Mouse (Mus musculus): ENCODE results near the gene Rgl1. TPM values are rescaled to one million over a fixed set of nuclear protein-coding genes. Genes with fewer than 3 reads are reported as not detected.

Rgl1 gene
- polyA plus RNA-seq, 1 experiment = 73.2 TPM

DNA sequence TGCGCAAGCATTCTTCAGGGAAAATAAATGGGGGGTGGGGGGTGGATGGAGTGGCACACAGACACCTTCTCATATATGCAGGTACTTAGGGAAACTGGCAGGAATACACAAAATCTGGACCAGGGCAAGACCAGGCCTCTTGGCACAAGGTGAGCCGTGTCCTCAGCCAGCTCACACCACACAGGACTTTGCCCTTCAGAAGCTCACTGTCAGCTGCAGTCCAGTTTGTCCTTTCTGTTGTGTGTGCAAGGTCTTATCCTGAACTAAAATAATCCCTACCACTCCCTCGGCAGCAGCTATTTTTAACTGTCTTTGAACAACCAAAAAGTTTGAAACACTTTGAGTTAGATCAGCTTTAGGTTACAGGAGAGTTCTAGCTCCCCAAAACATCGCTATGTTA lies 227.3 kb downstream of the Rgl1 start:
- H3K27me3 ChIP-seq (replicated peaks; ENCODE audit: control insufficient read depth, insufficient read depth, low read length) = no peaks in the 10 kb centered on the region
- peaks cover 14% of the 10 kb centered on the region for H3K36me3 ChIP-seq (ENCODE audit: control insufficient read depth, insufficient read depth, low read length)
- no peak overlapping the region for H3K27ac ChIP-seq (ENCODE audit: insufficient read depth, low read depth, low read length)
- WGBS = 63% methylated on average over 4 of the region's 4 CpGs
- DNase-seq = peak; percentile 89
- H3K4me1 ChIP-seq (ENCODE audit: control insufficient read depth, insufficient read depth, low read length) = peaks cover 20% of the 10 kb centered on the region; the same call in 1 of the 2 replicates
- H3K4me3 ChIP-seq (ENCODE audit: insufficient read depth, low read depth, low read length) = no peak overlapping the region
- TF ChIP-seq CTCF (conservative IDR thresholded peaks at IDR 0.05; ENCODE audit: insufficient read depth, insufficient read length, low read depth, low read length) = no peak

DNA sequence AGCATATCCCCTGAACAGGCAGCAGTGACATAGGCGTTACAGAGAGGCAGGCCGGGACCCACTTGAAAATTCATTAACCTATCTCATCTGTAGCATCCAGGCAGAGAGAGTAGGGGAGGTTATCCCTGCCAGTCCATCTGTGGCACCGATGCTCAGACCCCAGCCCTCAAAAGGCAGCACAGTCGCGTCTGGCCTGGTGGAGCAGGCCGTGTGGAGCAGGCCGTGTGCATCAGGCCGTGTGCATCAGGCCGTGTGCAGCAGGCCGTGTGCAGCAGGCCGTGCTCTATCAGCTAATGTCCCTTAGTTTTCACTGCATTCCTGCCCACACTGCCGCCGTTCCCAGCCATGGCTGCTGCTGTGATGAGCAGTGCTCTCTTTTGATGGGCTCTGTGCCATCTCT lies 229.0 kb downstream of the Rgl1 start:
- DNase-seq = no peak
- Histone ChIP-seq H3K4me3 (ENCODE audit: insufficient read depth, low read depth, low read length) (no peak overlapping the region), H3K27ac (ENCODE audit: insufficient read depth, low read depth, low read length) (no peak overlapping the region), H3K4me1 (ENCODE audit: control insufficient read depth, insufficient read depth, low read length) (peaks cover 20% of the 10 kb centered on the region; the same call in 1 of the 2 replicates), H3K36me3 (ENCODE audit: control insufficient read depth, insufficient read depth, low read length) (peaks cover 13% of the 10 kb centered on the region), H3K27me3 (replicated peaks; ENCODE audit: control insufficient read depth, insufficient read depth, low read length) (no peaks in the 10 kb centered on the region)
- no peak for TF ChIP-seq POLR2A (IDR thresholded peaks at IDR 0.05; ENCODE audit: low read depth, low read length)
- TF ChIP-seq CTCF (conservative IDR thresholded peaks at IDR 0.05; ENCODE audit: insufficient read depth, insufficient read length, low read depth, low read length) = no peak
- 60% methylated on average over 13 of the region's 13 CpGs for WGBS

DNA sequence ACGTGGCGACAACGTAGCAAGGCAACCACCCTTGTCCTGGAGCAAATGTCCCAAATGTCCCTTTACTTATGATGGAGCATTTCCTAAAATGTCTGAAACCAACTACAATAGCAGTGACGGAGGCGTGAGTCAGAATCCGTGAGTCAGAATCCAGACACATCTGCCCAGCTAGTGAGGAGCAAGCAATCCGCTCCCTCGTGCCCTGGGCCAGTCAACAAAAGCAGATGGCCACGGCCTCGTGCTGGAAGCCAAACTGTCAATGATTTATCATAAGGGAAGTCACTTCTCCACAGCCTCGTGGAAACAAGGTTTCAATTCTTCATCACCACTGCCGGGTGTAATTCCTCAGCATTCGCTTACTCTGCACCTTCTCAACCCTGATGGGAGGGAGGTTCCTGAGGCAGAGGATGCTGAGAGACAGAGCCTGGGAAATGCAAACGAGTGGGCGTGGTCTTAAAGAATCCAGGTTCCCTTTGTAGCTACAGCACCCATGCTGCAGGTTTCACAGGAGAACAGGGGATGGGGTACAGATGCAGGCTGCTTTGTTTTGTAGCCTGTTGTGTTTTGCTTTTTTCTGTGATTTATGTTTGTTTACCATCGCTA lies 229.6 kb downstream of the Rgl1 start:
- peak overlapping the region; percentile 5; the same call in 1 of the 2 replicates for H3K27ac ChIP-seq (ENCODE audit: insufficient read depth, low read depth, low read length)
- WGBS = 39% methylated on average over 16 of the region's 16 CpGs
- H3K36me3 ChIP-seq (ENCODE audit: control insufficient read depth, insufficient read depth, low read length) = peaks cover 13% of the 10 kb centered on the region
- peaks cover 20% of the 10 kb centered on the region; the same call in 1 of the 2 replicates for H3K4me1 ChIP-seq (ENCODE audit: control insufficient read depth, insufficient read depth, low read length)
- TF ChIP-seq CTCF (conservative IDR thresholded peaks at IDR 0.05; ENCODE audit: insufficient read depth, insufficient read length, low read depth, low read length) = no peak
- no peak for TF ChIP-seq POLR2A (IDR thresholded peaks at IDR 0.05; ENCODE audit: low read depth, low read length)
- H3K4me3 ChIP-seq (ENCODE audit: insufficient read depth, low read depth, low read length) = no peak overlapping the region
- peak; percentile 73 for DNase-seq
- no peaks in the 10 kb centered on the region for H3K27me3 ChIP-seq (replicated peaks; ENCODE audit: control insufficient read depth, insufficient read depth, low read length)

DNA sequence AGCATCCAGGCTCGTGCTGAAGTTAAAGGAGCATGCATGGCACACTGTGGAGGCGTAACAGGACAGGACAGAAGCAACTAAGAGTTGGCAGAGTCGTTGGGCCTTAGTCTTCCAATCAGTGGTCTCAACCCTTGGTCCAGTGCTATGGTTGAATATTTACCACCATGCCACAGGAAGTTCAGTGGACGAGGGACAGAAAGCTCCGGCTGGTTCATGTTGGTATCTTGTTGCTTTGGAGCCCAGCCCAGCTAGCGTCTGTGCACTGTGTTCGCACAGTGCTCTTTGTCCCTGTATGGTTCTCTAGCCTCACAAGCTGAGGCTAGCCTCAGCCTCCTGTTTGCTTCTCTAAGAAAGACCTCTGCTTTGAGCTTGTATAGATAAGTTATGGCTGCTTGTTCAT lies 231.6 kb downstream of the Rgl1 start:
- peak; percentile 85 for DNase-seq
- Histone ChIP-seq H3K36me3 (ENCODE audit: control insufficient read depth, insufficient read depth, low read length) (peaks cover 11% of the 10 kb centered on the region; the same call in 1 of the 2 replicates), H3K4me3 (ENCODE audit: insufficient read depth, low read depth, low read length) (no peak overlapping the region), H3K27me3 (replicated peaks; ENCODE audit: control insufficient read depth, insufficient read depth, low read length) (no peaks in the 10 kb centered on the region), H3K4me1 (ENCODE audit: control insufficient read depth, insufficient read depth, low read length) (peaks cover 13% of the 10 kb centered on the region; the same call in 1 of the 2 replicates), H3K27ac (ENCODE audit: insufficient read depth, low read depth, low read length) (peak overlapping the region; percentile 39; the same call in 1 of the 2 replicates)
- TF ChIP-seq CTCF (conservative IDR thresholded peaks at IDR 0.05; ENCODE audit: insufficient read depth, insufficient read length, low read depth, low read length) = no peak
- no peak for TF ChIP-seq POLR2A (IDR thresholded peaks at IDR 0.05; ENCODE audit: low read depth, low read length)
- 42% methylated on average over 7 of the region's 7 CpGs for WGBS

DNA sequence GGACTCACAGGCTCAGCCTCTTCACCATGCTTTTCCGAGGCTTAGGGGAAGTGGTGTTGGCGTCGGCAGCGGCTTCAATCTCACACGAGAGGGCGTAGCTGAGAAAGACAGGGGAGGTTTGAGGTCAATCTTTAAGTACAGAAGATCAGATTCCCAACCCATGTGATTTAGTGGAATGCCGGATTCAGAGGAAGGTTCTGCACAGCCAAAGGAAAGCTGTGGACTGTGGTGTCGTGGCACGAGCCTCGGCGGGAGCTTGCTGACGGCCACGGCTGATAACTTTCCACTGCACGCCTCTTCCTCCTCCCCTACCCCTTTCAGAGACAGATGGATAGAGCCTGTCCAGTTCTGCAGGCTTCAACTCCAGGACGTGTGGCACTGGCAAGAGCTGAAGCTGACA lies 234.7 kb downstream of the Rgl1 start:
- Histone ChIP-seq H3K4me1 (ENCODE audit: control insufficient read depth, insufficient read depth, low read length) (peaks cover 8% of the 10 kb centered on the region; the same call in 1 of the 2 replicates), H3K27me3 (replicated peaks; ENCODE audit: control insufficient read depth, insufficient read depth, low read length) (no peaks in the 10 kb centered on the region), H3K27ac (ENCODE audit: insufficient read depth, low read depth, low read length) (no peak overlapping the region), H3K4me3 (ENCODE audit: insufficient read depth, low read depth, low read length) (no peak overlapping the region), H3K36me3 (ENCODE audit: control insufficient read depth, insufficient read depth, low read length) (peaks cover 10% of the 10 kb centered on the region)
- DNase-seq = peak; percentile 58
- WGBS = 34% methylated on average over 15 of the region's 15 CpGs
- TF ChIP-seq CTCF (conservative IDR thresholded peaks at IDR 0.05; ENCODE audit: insufficient read depth, insufficient read length, low read depth, low read length) (peak; percentile 35; the same call in 1 of the 2 replicates), POLR2A (IDR thresholded peaks at IDR 0.05; ENCODE audit: low read depth, low read length) (no peak)

DNA sequence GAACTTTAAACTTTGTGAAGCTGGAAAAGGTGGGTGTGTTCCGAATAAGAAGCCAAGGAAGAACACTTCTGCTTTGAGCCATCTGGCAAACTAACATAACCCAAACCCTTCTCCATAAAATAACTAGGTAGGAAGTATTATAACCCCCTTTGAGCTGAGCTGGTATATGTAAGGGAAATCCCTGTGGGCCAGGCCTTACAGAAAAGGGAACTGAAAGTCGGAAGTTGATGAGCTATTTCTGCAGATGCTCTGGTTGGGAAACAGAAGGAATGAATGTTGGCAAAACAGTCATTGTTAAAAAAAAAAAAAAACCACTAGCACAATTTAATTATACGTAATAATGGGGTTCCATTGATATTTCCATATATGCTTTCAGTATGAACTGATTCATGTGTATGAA lies 237.4 kb downstream of the Rgl1 start:
- Histone ChIP-seq H3K27me3 (replicated peaks; ENCODE audit: control insufficient read depth, insufficient read depth, low read length) (no peaks in the 10 kb centered on the region), H3K27ac (ENCODE audit: insufficient read depth, low read depth, low read length) (no peak overlapping the region), H3K4me3 (ENCODE audit: insufficient read depth, low read depth, low read length) (no peak overlapping the region), H3K36me3 (ENCODE audit: control insufficient read depth, insufficient read depth, low read length) (peaks cover 14% of the 10 kb centered on the region), H3K4me1 (ENCODE audit: control insufficient read depth, insufficient read depth, low read length) (no peaks in the 10 kb centered on the region)
- WGBS = 68% methylated on average over 3 of the region's 3 CpGs
- TF ChIP-seq POLR2A (IDR thresholded peaks at IDR 0.05; ENCODE audit: low read depth, low read length) = no peak
- DNase-seq = no peak

DNA sequence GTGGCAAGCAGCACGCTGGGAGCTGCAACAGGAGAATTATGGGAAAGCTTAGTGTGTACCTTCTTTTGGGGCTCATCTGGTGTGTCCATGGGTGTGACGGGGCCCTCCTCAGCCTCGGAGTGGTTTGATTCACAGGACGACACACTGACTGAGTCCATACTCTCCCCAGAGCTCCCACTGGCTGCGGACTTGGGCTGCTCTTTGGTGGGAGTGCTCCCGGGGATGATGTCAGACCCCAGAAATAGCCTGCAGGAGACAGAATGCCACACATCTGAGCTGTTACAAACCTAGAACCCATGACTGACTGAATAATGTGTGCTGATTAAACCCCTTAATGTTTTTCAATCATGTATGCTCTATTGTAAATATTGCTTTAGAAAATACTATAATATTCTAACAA lies 237.9 kb downstream of the Rgl1 start:
- H3K27me3 ChIP-seq (replicated peaks; ENCODE audit: control insufficient read depth, insufficient read depth, low read length) = no peaks in the 10 kb centered on the region
- TF ChIP-seq POLR2A (IDR thresholded peaks at IDR 0.05; ENCODE audit: low read depth, low read length) = no peak
- TF ChIP-seq CTCF (conservative IDR thresholded peaks at IDR 0.05; ENCODE audit: insufficient read depth, insufficient read length, low read depth, low read length) = no peak
- no peaks in the 10 kb centered on the region for H3K4me1 ChIP-seq (ENCODE audit: control insufficient read depth, insufficient read depth, low read length)
- no peak overlapping the region for H3K4me3 ChIP-seq (ENCODE audit: insufficient read depth, low read depth, low read length)
- DNase-seq = no peak
- H3K27ac ChIP-seq (ENCODE audit: insufficient read depth, low read depth, low read length) = no peak overlapping the region
- H3K36me3 ChIP-seq (ENCODE audit: control insufficient read depth, insufficient read depth, low read length) = peaks cover 14% of the 10 kb centered on the region
- 72% methylated on average over 6 of the region's 6 CpGs for WGBS
